Comparison of ENCODE assay signal across 9 mouse cellular contexts in the genomic region with DNA sequence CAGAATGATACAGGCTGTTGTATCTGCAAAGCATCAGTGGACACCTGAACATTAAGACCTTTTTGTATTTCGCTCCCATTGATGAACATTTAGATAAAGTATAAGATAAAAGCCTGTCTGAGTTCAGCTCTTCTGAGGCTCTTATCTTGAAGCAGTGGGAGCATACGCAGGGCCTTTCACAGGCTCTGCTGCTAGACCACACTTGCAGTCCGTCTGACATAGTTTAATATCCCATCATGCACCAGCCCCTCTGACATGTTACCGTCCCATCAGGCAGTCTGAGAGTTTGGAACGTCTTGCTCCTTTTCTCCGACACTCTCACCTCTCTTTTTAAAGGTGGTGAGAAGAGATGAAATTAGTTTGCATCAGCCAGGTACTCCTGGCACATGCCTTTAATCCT. TPM values are rescaled to one million over a fixed set of nuclear protein-coding genes. Genes with fewer than 3 reads are reported as not detected.
DNase-seq lines count a peak whose midpoint lies in the region; ATAC-seq and TF ChIP-seq lines count a peak whose summit lies in the region.
"Had no signal": no experiment of that assay in that cellular context is flagged by ENCODE, and none has a peak within 500 bp of the region (broad histone marks: within the 10 kb centered on the region; RNA-seq: fewer than 3 reads in every experiment).

No protein-coding gene starts in this region.

- ATAC-seq in hindbrain, embryonic 11.5 days (ENCODE audit: low FRiP score), result no peak
- ATAC-seq in forebrain, postnatal 0 days, result no peak

- H3K4me1 ChIP-seq in hindbrain, embryonic 10.5 days (replicated peaks), result peaks cover 15% of the 10 kb centered on the region
- H3K4me1 ChIP-seq in hindbrain, embryonic 11.5 days (replicated peaks; ENCODE audit: control insufficient read depth, insufficient read depth, low read length), result no peaks in the 10 kb centered on the region
- peaks cover 26% of the 10 kb centered on the region; the same call in 1 of the 2 replicates for H3K4me1 ChIP-seq in forebrain, postnatal 0 days (ENCODE audit: insufficient read depth)
- peaks cover 19% of the 10 kb centered on the region for H3K4me1 ChIP-seq in midbrain, embryonic 10.5 days

- no peak overlapping the region for H3K9ac ChIP-seq in hindbrain, embryonic 11.5 days (ENCODE audit: low read depth, low read length)
- no peak overlapping the region for H3K9ac ChIP-seq in forebrain, postnatal 0 days
- H3K9ac ChIP-seq: limb, embryonic 15.5 days had no signal

- no peaks in the 10 kb centered on the region for H3K27me3 ChIP-seq in hindbrain, embryonic 10.5 days (ENCODE audit: insufficient read depth, poor library complexity, severe bottlenecking)
- no peaks in the 10 kb centered on the region for H3K27me3 ChIP-seq in hindbrain, embryonic 11.5 days (ENCODE audit: control insufficient read depth, insufficient read depth, low read length)
- no peaks in the 10 kb centered on the region for H3K27me3 ChIP-seq in forebrain, postnatal 0 days (ENCODE audit: insufficient read depth, low read length)
- H3K27me3 ChIP-seq in midbrain, embryonic 10.5 days (ENCODE audit: low read depth, poor library complexity, severe bottlenecking), result no peaks in the 10 kb centered on the region
- H3K27me3 ChIP-seq: limb, embryonic 15.5 days had no signal

- no peak for DNase-seq in hindbrain, embryonic 10.5 days (ENCODE audit: low spot score)
- DNase-seq in hindbrain, embryonic 11.5 days (ENCODE audit: low spot score), result no peak
- DNase-seq in ZHBTc4 (ENCODE audit: low read depth, low spot score), result peak; percentile 23
- no peak for DNase-seq in forebrain, postnatal 0 days
- no peak for DNase-seq in midbrain, embryonic 10.5 days (ENCODE audit: low spot score)
- no peak for DNase-seq in T-cell, adult 2 months (ENCODE audit: low spot score)
- no peak for DNase-seq in urinary bladder, postnatal 36 days (ENCODE audit: low spot score in 2 of 2)
- DNase-seq in layer of hippocampus, adult 9-10 months (ENCODE audit: low spot score), result no peak

- peaks cover 30% of the 10 kb centered on the region for H3K36me3 ChIP-seq in hindbrain, embryonic 10.5 days
- no peaks in the 10 kb centered on the region for H3K36me3 ChIP-seq in hindbrain, embryonic 11.5 days (ENCODE audit: control insufficient read depth, insufficient read depth, low read length)
- H3K36me3 ChIP-seq in forebrain, postnatal 0 days (ENCODE audit: insufficient read depth), result no peaks in the 10 kb centered on the region
- H3K36me3 ChIP-seq in midbrain, embryonic 10.5 days, result peaks cover 33% of the 10 kb centered on the region

- no peak overlapping the region; the same call in 1 of the 2 replicates for H3K4me2 ChIP-seq in hindbrain, embryonic 11.5 days (replicated peaks; ENCODE audit: low read depth, low read length)
- H3K4me2 ChIP-seq in forebrain, postnatal 0 days (ENCODE audit: low read depth), result peak overlapping the region; percentile 66; the same call in 1 of the 2 replicates

- TF ChIP-seq CTCF in forebrain, postnatal 0 days (IDR thresholded peaks at IDR 0.05; ENCODE audit: low read depth), result no peak

- 88% methylated on average over 6 of the region's 6 CpGs for WGBS in hindbrain, embryonic 10.5 days
- WGBS in hindbrain, embryonic 11.5 days, result 85% methylated on average over 6 of the region's 6 CpGs
- 78% methylated on average over 6 of the region's 6 CpGs for WGBS in forebrain, postnatal 0 days
- WGBS in midbrain, embryonic 10.5 days, result 89% methylated on average over 6 of the region's 6 CpGs

- peak overlapping the region; percentile 90 for H3K4me3 ChIP-seq in hindbrain, embryonic 10.5 days
- H3K4me3 ChIP-seq in hindbrain, embryonic 11.5 days (ENCODE audit: low read depth, low read length), result no peak overlapping the region
- no peak overlapping the region for H3K4me3 ChIP-seq in forebrain, postnatal 0 days (ENCODE audit: low read depth, low read length)
- H3K4me3 ChIP-seq in midbrain, embryonic 10.5 days, result peak overlapping the region; percentile 91; the same call in 1 of the 2 replicates

- H3K27ac ChIP-seq in hindbrain, embryonic 10.5 days, result no peak overlapping the region
- H3K27ac ChIP-seq in hindbrain, embryonic 11.5 days (ENCODE audit: low read depth, low read length), result no peak overlapping the region
- H3K27ac ChIP-seq in forebrain, postnatal 0 days (ENCODE audit: low read depth, low read length), result no peak overlapping the region
- no peak overlapping the region for H3K27ac ChIP-seq in midbrain, embryonic 10.5 days (replicated peaks)
- H3K27ac ChIP-seq: limb, embryonic 15.5 days had no signal

- no peaks in the 10 kb centered on the region; the same call in 1 of the 2 replicates for H3K9me3 ChIP-seq in hindbrain, embryonic 10.5 days
- H3K9me3 ChIP-seq in hindbrain, embryonic 11.5 days (ENCODE audit: control insufficient read depth, low read length), result no peaks in the 10 kb centered on the region
- H3K9me3 ChIP-seq in forebrain, postnatal 0 days (ENCODE audit: low read length), result no peaks in the 10 kb centered on the region
- H3K9me3 ChIP-seq in midbrain, embryonic 10.5 days (replicated peaks), result peaks cover 5% of the 10 kb centered on the region; the same call in 1 of the 2 replicates
- H3K9me3 ChIP-seq: limb, embryonic 15.5 days had no signal

RNA-seq across cellular contexts. Expression of a gene that starts 19.9 kb away (rescaled TPM):
- 65.1 and 75.2 TPM in 2 replicates for polyA plus RNA-seq in hindbrain, embryonic 10.5 days (2016; fragmentation: Nextera tagmentation; extraction: Ambion mirVana)
- 101 and 121 TPM in 2 replicates for polyA plus RNA-seq in hindbrain, embryonic 11.5 days (2014; fragmentation: Nextera tagmentation; extraction: Ambion mirVana)
- total RNA-seq in forebrain, postnatal 0 days (2014; rRNA removed), result 157 and 168 TPM in 2 replicates
- 47.6 and 71.6 TPM in 2 replicates for polyA plus RNA-seq in forebrain, postnatal 0 days (2015; fragmentation: Nextera tagmentation; extraction: Ambion mirVana)
- 65.3 and 70.6 TPM in 2 replicates for polyA plus RNA-seq in midbrain, embryonic 10.5 days (2016; fragmentation: Nextera tagmentation; extraction: Ambion mirVana)

RNA-seq across cellular contexts. Expression of a gene that starts 20.2 kb away (rescaled TPM):
- 869 and 917 TPM in 2 replicates for polyA plus RNA-seq in hindbrain, embryonic 10.5 days (2016; fragmentation: Nextera tagmentation; extraction: Ambion mirVana)
- polyA plus RNA-seq in hindbrain, embryonic 11.5 days (2014; fragmentation: Nextera tagmentation; extraction: Ambion mirVana), result 791 and 815 TPM in 2 replicates
- 539 and 734 TPM in 2 replicates for total RNA-seq in forebrain, postnatal 0 days (2014; rRNA removed)
- 1,216 and 1,597 TPM in 2 replicates for polyA plus RNA-seq in forebrain, postnatal 0 days (2015; fragmentation: Nextera tagmentation; extraction: Ambion mirVana)
- 798 and 836 TPM in 2 replicates for polyA plus RNA-seq in midbrain, embryonic 10.5 days (2016; fragmentation: Nextera tagmentation; extraction: Ambion mirVana)

Comparison
In these comparisons a context has a peak if more than half of its experiments do, and no peak if none do; other contexts are left out.
1. H3K4me3 ChIP-seq: peak in hindbrain, embryonic 10.5 days (single experiment) and midbrain, embryonic 10.5 days (single experiment); none in hindbrain, embryonic 11.5 days (single experiment) and forebrain, postnatal 0 days (single experiment).